Mouse (Mus musculus) CH12.LX (cell line): ENCODE results near the gene Endou.

Experiments
- BHLHE40 ChIP-seq: IDR thresholded peaks from 2 replicates; pipeline ENCODE4 v1.6.1; 2011; ENCODE audit warnings: mild to moderate bottlenecking, low read depth, low read length, improper control_type of control experiment
- CTCF ChIP-seq, 2 experiments: IDR thresholded peaks in 1 of 2; conservative IDR thresholded peaks in 1 of 2; 2 replicates each; pipeline ENCODE4 v1.5.1; 2011 to 2012; ENCODE audit warnings: low read depth in 2 of 2, low read length in 2 of 2, improper control_type of control experiment in 1 of 2, inconsistent platforms in 1 of 2, mild to moderate bottlenecking in 1 of 2, moderate library complexity in 1 of 2
- HCFC1 ChIP-seq: IDR thresholded peaks from 2 replicates; pipeline ENCODE4 v1.6.1; 2012; ENCODE audit warnings: low read depth, mild to moderate bottlenecking, inconsistent platforms, low read length, improper control_type of control experiment
- KAT2A ChIP-seq: IDR thresholded peaks from 2 replicates; pipeline ENCODE4 v1.6.1; 2012; ENCODE audit warnings: low read length, improper control_type of control experiment, inconsistent platforms; ENCODE audit not compliant: insufficient replicate concordance
- MEF2A ChIP-seq: IDR thresholded peaks from 2 replicates; pipeline ENCODE4 v1.6.1; 2014; ENCODE audit warnings: low read depth, mild to moderate bottlenecking, inconsistent platforms, low read length, improper control_type of control experiment, borderline replicate concordance
- MXI1 ChIP-seq: IDR thresholded peaks from 2 replicates; pipeline ENCODE4 v1.6.1; 2011; ENCODE audit warnings: mild to moderate bottlenecking, low read depth, low read length, improper control_type of control experiment
- POLR2A ChIP-seq: IDR thresholded peaks from 2 replicates; pipeline ENCODE4 v1.6.1; 2011; ENCODE audit warnings: low read depth, mild to moderate bottlenecking, improper control_type of control experiment, low read length
- POLR2AphosphoS2 ChIP-seq: IDR thresholded peaks from 2 replicates; pipeline ENCODE4 v1.6.1; 2011; ENCODE audit warnings: low read depth, low read length, improper control_type of control experiment
- RAD21 ChIP-seq: IDR thresholded peaks from 2 replicates; pipeline ENCODE4 v1.6.1; 2011; ENCODE audit warnings: low read depth, mild to moderate bottlenecking, low read length, improper control_type of control experiment, moderate library complexity
- SMC3 ChIP-seq: IDR thresholded peaks from 2 replicates; pipeline ENCODE4 v1.6.1; 2011; ENCODE audit warnings: low read depth, low read length, improper control_type of control experiment
- TCF12 ChIP-seq: IDR thresholded peaks from 2 replicates; pipeline ENCODE4 v1.6.1; 2014; ENCODE audit warnings: low read depth, mild to moderate bottlenecking, inconsistent platforms, low read length, improper control_type of control experiment
- USF1 ChIP-seq: IDR thresholded peaks from 2 replicates; pipeline ENCODE4 v1.6.1; 2014; ENCODE audit warnings: low read depth, mild to moderate bottlenecking, inconsistent platforms, low read length, improper control_type of control experiment
- ZMIZ1 ChIP-seq: IDR thresholded peaks from 2 replicates; pipeline ENCODE4 v1.6.1; 2012; ENCODE audit warnings: low read depth, mild to moderate bottlenecking, inconsistent platforms, low read length, improper control_type of control experiment
- ZNF384 ChIP-seq: IDR thresholded peaks from 2 replicates; pipeline ENCODE4 v1.6.1; 2012; ENCODE audit warnings: low read depth, low read length, improper control_type of control experiment, inconsistent platforms

- TF ChIP-seq CTCF (conservative IDR thresholded peaks at IDR 0.05 in 1 of 2, IDR thresholded peaks at IDR 0.05 in 1 of 2; ENCODE audit: low read depth in 2 of 2, low read length in 2 of 2) (no peak), SMC3 (no peak), HCFC1 (no peak), MXI1 (no peak), POLR2A (no peak), TCF12 (no peak), MEF2A (no peak), ZNF384 (no peak), POLR2AphosphoS2 (no peak), USF1 (no peak), BHLHE40 (no peak), RAD21 (no peak), ZMIZ1 (no peak), KAT2A (no peak)
Measured at GRCm38 (mm10) chr15:97674423-97674822, 56.7 kb downstream of the Endou start.
